Mouse (Mus musculus): ENCODE data around the gene Sapcd1.
"Not testable (repeated sequence)": the region's sequence is repeated elsewhere in the genome, so short reads cannot be mapped to it uniquely, and the experiment has no call there.

Sapcd1 gene

GRCm38 (mm10) chr17:35005158-35005557, 22.7 kb downstream of the Sapcd1 start:
- DNase-seq, result no peak

- no peak for DNase-seq
Observed at GRCm38 (mm10) chr17:35004075-35004717, 23.6 kb downstream of the Sapcd1 start.

DNA sequence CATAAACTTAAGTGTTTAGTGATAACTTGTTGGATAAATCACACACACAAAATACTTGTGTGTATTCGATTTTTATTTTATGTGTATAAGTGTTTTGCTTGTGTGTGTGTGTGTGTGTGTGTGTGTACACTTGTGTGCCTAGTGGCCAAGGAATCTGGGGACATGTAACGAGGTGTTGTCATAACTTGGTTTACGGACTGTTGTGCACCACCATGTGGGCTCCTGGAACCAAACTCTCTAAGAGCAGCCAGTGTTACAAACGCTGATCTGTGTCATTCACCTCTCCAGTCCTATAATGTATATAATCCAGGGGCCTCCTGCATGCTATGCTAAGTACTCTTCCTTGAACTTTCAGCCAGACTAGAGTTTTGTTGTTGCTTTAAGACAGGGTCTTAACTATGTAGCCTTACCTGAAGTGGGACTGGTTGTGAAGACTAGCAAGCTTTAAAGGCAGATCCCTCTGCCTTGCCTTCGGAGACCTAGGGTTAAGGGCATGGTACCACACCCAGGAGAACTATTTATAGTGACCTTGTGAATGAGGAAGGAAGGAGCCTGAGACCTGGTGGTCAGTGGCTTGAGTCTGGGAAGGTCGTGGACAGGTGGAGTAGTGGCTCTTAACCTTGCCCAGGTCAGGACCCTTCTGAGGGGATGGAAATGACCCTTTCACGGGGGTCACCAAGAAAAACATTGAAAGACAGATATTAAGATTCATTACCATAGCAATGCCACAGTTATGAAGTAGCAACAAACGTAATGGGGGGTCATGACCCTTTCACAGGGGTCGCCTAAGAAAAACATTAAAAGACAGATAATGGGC, 24.6 kb downstream of the Sapcd1 start:
- DNase-seq, result no peak

- no peak for DNase-seq
Observed at GRCm38 (mm10) chr17:35002153-35002865, 25.5 kb downstream of the Sapcd1 start.

- DNase-seq, result peak; percentile 58
Observed at GRCm38 (mm10) chr17:35001452-35002152, 26.2 kb downstream of the Sapcd1 start.

- peak; percentile 91 for DNase-seq
Observed at GRCm38 (mm10) chr17:35000717-35001451, 26.9 kb downstream of the Sapcd1 start, which contains the start of gene Vars. Vars (plus strand) TSS chr17:35000987.

DNA sequence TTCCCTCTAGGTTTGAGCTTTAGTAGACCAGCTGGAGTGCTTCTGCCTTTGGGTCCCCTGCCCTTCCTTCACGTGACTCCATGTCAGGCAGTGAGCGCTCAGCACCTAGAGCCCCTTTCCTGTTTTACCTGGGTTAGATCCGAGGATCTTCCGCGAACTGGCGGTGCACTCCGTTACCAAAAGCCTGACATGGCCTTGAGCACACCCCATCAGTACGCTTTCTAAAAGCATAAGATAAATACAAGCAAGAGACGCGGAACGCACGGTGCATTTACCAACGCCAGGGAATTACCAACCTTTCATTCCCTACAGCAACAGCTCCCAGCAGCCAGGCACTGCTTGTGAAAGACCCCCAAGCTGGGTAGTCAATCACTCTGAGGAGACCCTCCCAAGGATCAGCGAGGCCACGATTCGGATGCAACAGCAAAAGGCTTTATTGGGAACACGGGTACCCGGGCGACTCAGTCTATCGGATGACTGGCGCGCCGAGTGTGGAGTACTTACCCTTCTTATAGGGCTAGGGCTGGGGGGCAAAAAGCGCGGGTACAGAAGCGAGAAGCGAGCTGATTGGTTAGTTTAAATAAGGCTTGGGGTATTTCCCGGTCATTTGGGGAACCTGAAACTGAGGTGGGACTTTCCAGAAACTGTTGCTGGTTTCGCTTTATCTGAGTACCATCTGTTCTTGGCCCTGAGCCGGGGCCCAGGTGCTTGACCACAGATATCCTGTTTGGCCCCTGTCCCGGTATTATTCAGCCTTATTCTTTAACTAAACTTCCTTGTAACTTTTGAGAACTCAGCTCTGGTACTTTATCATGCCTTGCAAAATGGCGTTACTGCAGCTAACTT, 27.7 kb downstream of the Sapcd1 start:
- not testable (repeated sequence) for DNase-seq

GRCm38 (mm10) chr17:34998526-34999430, 29.0 kb downstream of the Sapcd1 start:
- no peak for DNase-seq

DNA sequence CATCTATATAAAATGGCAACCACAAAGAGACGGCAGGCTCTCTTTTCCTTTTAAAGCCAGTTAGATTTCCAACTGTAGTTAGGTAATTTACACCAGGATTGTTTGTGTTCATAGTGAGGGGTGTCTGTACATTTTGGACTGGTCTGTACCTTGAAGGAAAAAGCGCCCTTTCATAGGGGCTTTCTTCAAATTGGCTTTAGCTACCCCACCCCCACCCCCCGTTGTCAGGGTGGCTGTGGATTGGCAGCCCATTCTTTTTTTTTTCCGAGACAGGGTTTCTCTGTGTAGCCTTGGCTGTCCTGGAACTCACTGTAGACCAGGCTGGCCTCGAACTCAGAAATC, 30.7 kb downstream of the Sapcd1 start:
- DNase-seq, result no peak

- DNase-seq, result no peak
Observed at GRCm38 (mm10) chr17:34996411-34997141, 31.2 kb downstream of the Sapcd1 start.

- not testable (repeated sequence) for DNase-seq
Observed at GRCm38 (mm10) chr17:34995927-34996326, 31.9 kb downstream of the Sapcd1 start.

DNA sequence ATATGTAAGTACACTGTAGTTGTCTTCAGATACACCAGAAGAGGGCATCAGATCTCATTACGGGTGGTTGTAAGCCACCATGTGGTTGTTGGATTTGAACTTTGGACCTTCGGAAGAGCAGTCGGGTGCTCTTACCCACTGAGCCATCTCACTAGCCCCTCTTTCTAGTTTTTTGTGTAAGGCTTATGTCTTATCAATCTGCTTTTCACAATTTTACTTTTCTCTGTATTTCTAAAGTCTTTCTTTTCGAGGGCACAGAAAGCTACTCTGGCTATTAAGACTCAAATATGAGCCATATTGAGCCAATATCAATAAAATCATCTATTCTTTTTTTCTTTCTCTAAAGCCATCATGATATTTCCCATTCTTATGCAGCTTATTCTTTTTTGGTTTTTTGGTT, 32.6 kb downstream of the Sapcd1 start:
- DNase-seq, result not testable (repeated sequence)

DNA sequence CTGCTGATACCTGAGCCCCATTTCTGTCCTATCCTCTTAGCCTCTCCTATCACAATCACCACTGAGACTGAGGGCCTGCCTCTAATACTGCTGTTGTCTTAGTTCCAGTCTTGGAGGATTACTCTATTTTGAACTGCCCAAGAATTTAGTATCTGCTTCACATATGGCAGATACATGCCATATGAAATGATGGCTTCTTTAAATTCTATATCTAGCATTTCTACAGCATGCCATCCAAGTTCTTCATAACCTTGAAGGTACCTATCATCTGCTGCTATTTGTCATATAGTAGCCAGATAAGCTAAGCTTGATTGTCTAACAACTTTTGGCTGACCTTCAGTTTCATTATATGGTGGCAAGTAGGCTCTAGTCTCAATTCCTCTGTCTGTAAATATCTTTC, 33.1 kb downstream of the Sapcd1 start:
- no peak for DNase-seq

DNA sequence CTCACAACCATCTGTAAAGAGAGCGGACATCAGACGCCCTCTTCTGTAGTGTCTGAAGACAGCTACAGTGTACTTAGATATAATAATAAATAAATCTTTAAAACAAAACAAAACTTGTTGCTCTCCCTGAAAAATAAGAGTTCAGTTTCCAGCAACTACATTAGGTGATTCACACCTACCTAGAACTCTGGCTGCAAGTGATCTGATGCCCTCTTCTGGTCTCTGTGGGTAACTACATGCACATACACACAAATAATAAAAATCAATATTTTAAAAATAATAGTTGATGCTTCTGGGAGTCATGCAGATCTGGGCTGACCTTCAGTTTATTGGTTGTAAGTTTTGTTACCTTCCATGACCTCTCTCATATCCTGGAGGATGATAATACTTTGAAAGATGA, 43.6 kb downstream of the Sapcd1 start:
- peak; percentile 41 for DNase-seq

DNA sequence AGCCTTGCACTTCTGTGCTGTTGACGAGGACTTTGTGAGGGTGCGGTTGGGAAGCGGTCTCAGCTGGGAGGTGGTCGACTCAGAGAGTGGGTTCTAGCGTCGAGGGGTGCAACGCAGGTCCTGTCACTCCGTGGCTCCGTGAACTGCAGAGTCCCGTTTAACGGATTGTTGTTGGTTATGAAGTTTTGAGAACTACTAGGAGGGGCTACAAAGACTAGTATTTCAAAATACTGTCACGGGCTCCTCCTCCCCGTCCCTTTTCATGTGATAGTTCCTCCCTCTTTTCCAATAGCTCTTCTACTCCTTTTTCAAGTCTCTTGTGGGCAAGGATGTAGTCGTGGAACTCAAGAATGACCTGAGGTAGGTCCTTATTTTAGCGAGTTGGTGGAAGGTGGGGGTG, 45.5 kb downstream of the Sapcd1 start:
- DNase-seq, result no peak

- DNase-seq, result peak; percentile 94
Observed at GRCm38 (mm10) chr17:34981690-34982180, 46.1 kb downstream of the Sapcd1 start, which contains the start of gene Lsm2. Lsm2 (plus strand) TSS chr17:34981862.

- peak; percentile 73 for DNase-seq
Observed at GRCm38 (mm10) chr17:34980655-34981054, 47.2 kb downstream of the Sapcd1 start.

DNA sequence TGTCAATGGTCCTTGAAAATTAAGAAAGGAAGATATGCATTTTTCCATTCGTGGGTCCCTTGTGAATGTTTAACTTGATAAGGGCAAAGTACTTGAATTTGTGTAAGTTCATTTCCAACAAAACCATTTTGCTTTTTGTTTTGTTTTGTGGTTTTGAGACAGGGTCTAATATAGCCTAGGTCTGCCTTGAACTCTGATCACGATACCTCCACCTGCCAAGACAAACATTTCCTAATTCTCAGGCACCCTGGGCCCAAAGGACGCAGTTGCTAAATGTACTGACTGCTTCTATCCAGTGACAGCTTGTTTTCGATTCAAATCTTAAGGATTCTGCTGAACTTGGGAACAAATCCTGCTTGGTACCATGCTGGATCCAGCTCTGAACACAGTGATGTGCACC, 48.2 kb downstream of the Sapcd1 start:
- DNase-seq, result no peak

GRCm38 (mm10) chr17:34978239-34978638, 49.6 kb downstream of the Sapcd1 start:
- DNase-seq, result no peak
